19 mouse cellular contexts compared by ENCODE assay signal in the genomic region with DNA sequence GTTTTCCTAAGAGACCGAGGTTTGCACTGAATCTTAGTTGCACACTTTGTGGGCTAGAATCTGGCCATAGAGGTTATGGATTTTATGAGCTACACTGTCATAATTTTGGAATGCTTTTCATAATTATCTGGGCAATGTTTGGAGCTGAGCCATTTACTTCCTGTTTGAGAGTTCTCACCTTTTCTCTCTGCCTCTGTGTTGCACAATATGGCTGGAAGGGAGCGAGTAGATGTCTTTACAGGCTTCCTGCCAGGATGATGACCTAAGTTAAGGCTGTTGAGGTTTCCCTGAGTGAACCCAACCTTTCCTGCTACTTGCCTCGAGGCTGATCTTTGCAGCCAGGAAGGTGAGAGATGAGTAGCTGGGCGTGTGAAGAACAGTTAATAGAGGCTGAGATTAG.
DNase-seq lines count a peak whose midpoint lies in the region; ATAC-seq lines count a peak whose summit lies in the region.
"Had no signal": no experiment of that assay in that cellular context is flagged by ENCODE, and none has a peak within 500 bp of the region (broad histone marks: within the 10 kb centered on the region; RNA-seq: fewer than 3 reads in every experiment).

No protein-coding gene starts in this region.

- H3K27ac ChIP-seq in heart, embryonic 11.5 days (ENCODE audit: low read depth, low read length), result no peak overlapping the region
- H3K27ac ChIP-seq: embryonic facial prominence, embryonic 10.5 days; forebrain, embryonic 15.5 days; heart, adult 2 months; hindbrain, embryonic 10.5 days; hindbrain, embryonic 15.5 days had no signal

- H3K9ac ChIP-seq in heart, embryonic 11.5 days (ENCODE audit: low read depth, low read length), result no peak overlapping the region
- H3K9ac ChIP-seq: forebrain, embryonic 15.5 days; heart, embryonic 12.5 days; hindbrain, embryonic 15.5 days had no signal

- H3K4me2 ChIP-seq in heart, embryonic 11.5 days, result no peak overlapping the region
- H3K4me2 ChIP-seq: forebrain, embryonic 15.5 days; heart, embryonic 12.5 days; hindbrain, embryonic 15.5 days had no signal

- no peak for ATAC-seq in heart, embryonic 11.5 days (replicated peaks; ENCODE audit: insufficient number of reproducible peaks, low FRiP score, low TSS enrichment)
- ATAC-seq: activated CD4-positive, CD25-positive, alpha-beta regulatory T cell, adult 4 months; forebrain, embryonic 15.5 days; intestine, embryonic 16.5 days had no signal

- 0 out of 2 replicates have a peak, but pooled peaks cover under 1% of the 10 kb centered on the region for H3K4me1 ChIP-seq in heart, embryonic 11.5 days (ENCODE audit: control insufficient read depth, insufficient read depth, low read length)
- H3K4me1 ChIP-seq: embryonic facial prominence, embryonic 10.5 days; hindbrain, embryonic 10.5 days had no signal

- 0 out of 2 replicates have a peak, but pooled peaks cover 2% of the 10 kb centered on the region for H3K27me3 ChIP-seq in heart, embryonic 11.5 days (ENCODE audit: control insufficient read depth, insufficient read depth, low read length)
- H3K27me3 ChIP-seq: forebrain, embryonic 15.5 days; heart, embryonic 12.5 days had no signal

- H3K9me3 ChIP-seq in heart, embryonic 11.5 days (replicated peaks; ENCODE audit: control insufficient read depth, low read length), result no peaks in the 10 kb centered on the region
- H3K9me3 ChIP-seq: embryonic facial prominence, embryonic 10.5 days; forebrain, embryonic 15.5 days; heart, embryonic 12.5 days; hindbrain, embryonic 10.5 days; hindbrain, embryonic 15.5 days had no signal

- H3K4me3 ChIP-seq in heart, embryonic 11.5 days (ENCODE audit: low read depth, low read length), result no peak overlapping the region
- H3K4me3 ChIP-seq: embryonic facial prominence, embryonic 10.5 days; forebrain, embryonic 15.5 days; heart, adult 2 months; heart, embryonic 12.5 days; hindbrain, embryonic 10.5 days; hindbrain, embryonic 15.5 days had no signal

- DNase-seq in heart, adult 11 months, result peak; percentile 71
- peak; percentile 40 for DNase-seq in lung, postnatal 36 days
- DNase-seq in lung, postnatal 10 days, result no peak
- peak; percentile 21 for DNase-seq in fat pad, adult 2 months (ENCODE audit: extremely low read depth, low read depth, low spot score)
- DNase-seq in cerebellum, postnatal 10 days, result no peak
- no peak for DNase-seq in layer of hippocampus, adult 18-20 months (ENCODE audit: low spot score in 2 of 2)
- DNase-seq: adrenal gland, postnatal 14 days; cerebellum, adult 11-12 months; cerebellum, adult 9-11 months; gastrocnemius, postnatal 36 days; heart, adult 2 months had no signal

- no peaks in the 10 kb centered on the region for H3K36me3 ChIP-seq in heart, embryonic 11.5 days (ENCODE audit: control insufficient read depth, insufficient read depth, low read length)
- H3K36me3 ChIP-seq: embryonic facial prominence, embryonic 10.5 days; forebrain, embryonic 15.5 days; heart, embryonic 12.5 days; hindbrain, embryonic 10.5 days had no signal

- 65% methylated on average over 4 of the region's 4 CpGs for WGBS in heart, embryonic 11.5 days (ENCODE audit: insufficient replicate concordance)

Comparison
In these comparisons a context has a peak if more than half of its experiments do, and no peak if none do; other contexts are left out.
1. DNase-seq: peak in heart, adult 11 months (single experiment), lung, postnatal 36 days (single experiment) and fat pad, adult 2 months (single experiment); none in lung, postnatal 10 days (single experiment), cerebellum, postnatal 10 days (0 of 2) and layer of hippocampus, adult 18-20 months (0 of 2).